Mouse (Mus musculus) thymus, adult 18-20 months (tissue): ENCODE results near the gene H2-Oa.

Experiments
- DNase-seq, 2 experiments: peaks; one replicate each; pipeline ENCODE4 v3.0.0; 2022; ENCODE audit warnings: mixed read lengths in 2 of 2

H2-Oa gene

DNA sequence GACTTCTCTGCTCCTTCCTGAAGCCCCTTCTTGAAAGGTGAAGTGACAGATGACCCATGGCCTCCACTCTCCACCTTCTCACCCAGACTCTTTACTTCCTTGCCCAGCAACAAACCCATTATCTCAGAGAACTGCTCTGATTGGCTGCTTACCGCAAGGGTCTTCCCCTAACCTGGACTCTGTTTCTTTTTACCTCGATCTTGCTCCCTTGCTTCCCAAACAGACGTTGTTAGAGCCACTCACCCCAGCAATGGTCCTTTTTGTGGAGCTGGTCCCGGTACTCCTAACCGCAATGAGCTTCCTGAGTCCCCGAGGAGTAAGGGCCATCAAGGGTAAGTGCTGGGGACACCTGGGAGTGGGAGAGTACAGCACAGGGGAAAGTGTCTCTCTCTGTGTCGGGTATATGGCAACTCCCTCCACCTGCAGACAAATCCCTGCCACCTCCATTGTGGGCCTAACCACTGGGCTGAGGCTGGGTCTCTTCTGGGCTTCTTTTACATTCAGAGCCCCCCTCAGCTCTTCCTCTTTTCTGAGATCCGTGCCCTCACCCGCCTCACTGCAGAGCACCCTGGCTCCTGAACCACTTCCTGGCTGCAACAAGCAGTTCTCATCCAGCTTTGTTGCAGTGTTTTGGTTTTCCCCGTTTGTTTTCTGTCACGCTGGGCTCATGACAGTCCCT lies at the start of gene H2-Oa:
Gene H2-Oa, plus strand, starts transcription at position 144 of the 679 bp plus-strand sequence.
- DNase-seq: peak; percentile 37 to 66

DNA sequence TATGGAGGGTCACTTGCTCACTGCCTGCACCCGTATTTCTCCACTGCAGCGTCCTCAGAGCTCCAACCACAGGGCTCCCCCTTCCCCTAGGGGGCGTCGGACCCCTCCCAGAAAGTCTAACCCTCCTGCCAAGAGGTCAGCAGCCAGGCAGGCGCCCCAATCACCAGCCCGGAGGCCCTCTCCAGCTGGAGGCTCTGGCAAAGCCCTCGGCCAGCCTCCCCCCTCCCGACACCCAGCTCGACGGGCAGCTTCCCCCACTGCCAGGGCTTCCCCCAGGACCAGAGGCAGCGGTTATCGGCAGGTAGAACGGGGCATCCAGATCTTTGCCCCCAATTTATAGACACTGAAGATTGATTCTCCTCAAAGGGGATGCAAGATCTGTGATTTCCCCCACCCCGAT lies 46.2 kb upstream of the H2-Oa start:
- no peak for DNase-seq

DNA sequence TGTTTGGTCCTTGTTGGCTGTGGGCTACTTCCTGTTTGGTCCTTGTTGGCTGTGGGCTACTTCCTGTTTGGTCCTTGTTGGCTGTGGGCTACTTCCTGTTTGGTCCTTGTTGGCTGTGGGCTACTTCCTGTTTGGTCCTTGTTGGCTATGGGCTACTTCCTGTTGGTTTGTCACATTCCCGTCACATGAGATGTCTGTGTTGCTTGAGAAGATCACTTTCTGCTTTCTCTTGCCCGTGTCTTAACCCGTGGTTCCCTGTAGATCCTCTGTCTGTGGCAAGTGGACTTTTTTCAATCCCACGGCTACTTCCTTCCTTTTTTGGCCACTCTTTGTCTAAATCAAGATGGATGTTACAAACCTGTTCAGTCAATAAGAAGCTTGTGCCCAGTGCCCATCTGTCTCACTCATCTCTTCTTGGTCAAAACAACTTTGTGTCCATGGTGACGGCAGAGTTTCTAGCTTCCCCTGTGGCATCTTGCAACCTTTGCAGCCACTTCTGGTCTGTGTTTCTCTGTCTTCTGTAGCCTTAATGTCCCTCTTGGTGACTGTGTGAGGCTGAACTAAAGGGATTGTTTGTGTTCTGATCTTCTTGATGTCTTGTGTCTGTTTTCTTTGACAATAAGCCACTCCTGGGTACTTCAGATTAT lies 44.6 kb upstream of the H2-Oa start:
- DNase-seq: no peak

DNA sequence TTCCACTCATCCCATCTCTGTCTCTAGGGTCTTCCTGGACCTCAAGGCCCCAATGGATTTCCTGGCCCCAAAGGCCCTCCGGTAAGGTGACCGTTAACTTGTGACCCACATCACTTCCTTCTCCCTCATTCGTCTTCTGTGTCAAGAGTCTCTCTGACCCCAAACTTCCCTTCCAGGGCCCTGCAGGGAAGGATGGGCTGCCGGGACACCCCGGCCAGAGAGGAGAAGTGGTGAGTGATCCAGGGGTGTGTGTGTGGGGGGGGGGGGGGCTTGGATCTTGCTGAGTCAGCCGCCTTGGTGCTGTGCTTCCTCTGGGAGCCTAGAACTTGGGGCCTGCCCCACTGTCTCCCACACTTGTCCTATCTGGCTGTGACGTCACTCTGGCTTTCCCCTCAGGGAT lies 34.9 kb upstream of the H2-Oa start:
- DNase-seq: no peak

DNA sequence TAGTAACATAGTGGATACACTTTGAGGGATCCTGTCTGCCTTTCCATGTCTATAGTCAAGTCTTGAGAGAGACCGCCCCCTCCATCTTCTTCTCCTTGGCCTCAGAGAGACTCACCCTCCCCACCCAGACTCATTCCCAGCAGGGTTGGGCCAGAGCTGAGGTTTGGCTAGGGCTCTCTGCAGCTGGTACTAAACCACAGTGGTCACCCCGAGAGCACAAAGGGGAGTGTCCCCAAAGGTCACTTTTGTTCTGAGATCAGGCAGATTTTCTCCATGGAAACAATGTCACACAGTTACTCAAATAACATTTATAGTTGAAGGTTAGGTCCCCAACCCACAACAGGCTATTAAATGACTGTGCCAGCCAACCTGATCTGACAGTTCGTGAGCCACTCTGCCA lies 23.3 kb upstream of the H2-Oa start:
- DNase-seq: no peak

DNA sequence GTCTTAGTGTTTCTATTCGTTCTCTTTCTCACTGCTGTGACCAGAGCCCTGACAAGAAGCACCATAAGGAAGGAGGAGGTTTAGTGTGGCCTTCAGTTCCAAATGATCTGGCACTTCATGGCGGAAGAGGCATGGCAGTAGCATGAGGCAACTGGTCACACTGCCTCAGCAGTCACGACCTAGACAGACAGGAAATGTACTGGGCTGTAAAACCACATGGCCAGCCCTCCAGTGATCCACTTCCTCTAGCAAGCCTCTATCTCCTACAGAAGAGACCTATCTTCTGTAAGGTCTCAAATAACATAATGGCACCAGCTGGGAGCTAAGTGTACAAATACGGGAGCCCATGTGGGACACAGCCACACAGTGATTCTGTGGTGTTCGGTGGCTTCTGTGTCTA lies 20.0 kb upstream of the H2-Oa start:
- DNase-seq: no peak

DNA sequence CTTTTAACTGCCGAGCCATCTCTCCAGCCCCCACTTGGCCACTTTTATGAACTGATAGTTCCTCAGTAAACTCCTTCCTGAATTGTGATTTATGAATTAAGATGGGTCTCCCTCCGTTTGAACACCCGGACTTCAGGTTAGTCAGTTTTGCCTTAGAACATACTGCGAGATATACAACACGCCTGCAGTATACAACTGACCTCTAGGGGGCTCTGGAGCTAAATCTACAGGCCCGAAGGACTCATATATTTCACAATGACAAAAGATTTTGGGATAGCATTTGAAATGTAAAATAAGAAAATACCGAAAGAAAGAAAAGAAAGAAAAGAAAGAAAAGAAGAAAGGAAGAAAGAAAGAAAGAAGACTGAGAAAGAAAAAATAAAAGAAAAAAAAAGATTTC lies 16.9 kb upstream of the H2-Oa start:
- DNase-seq: peak in 1 of 2 experiments; percentile 38

DNA sequence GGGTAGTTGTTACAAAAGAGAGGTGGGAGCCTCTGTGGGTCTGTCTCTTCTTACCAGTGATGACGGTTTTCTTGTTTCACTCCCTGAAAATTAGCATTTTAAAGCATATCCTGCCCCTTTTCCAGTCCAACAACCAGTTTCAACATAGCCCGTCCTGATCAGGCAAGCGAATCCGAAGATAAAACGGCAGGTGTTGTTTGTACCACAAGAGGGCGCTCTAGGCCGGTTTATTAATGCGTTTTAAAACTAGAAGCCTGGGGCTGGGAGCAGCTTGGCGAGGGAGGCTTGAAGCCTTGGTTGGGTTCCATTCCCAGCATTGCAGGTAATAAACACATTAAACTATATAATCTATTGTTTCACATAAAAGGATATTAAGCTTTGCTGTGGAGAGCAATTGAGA lies 14.6 kb upstream of the H2-Oa start:
- peak in 1 of 2 experiments; percentile 34 for DNase-seq

DNA sequence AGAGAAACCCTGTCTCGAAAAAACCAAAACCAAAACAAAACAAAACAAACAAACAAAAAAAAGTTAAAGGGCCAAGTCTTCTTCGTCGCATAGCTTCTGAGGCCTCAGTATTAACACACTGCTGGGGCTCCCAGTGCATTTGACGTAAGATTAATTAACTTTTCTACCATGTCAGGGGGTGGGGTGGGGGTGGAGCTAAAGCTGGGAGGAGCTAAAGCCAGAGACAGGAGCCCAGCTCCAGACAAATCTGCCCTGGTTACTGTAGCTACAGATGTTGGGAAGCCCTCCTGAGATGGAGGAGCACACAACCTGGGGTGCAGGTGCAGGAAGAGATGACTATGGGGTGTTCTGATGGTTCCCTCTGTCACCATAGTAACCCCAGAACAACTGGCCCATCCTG lies 14.0 kb upstream of the H2-Oa start:
- DNase-seq: no peak

DNA sequence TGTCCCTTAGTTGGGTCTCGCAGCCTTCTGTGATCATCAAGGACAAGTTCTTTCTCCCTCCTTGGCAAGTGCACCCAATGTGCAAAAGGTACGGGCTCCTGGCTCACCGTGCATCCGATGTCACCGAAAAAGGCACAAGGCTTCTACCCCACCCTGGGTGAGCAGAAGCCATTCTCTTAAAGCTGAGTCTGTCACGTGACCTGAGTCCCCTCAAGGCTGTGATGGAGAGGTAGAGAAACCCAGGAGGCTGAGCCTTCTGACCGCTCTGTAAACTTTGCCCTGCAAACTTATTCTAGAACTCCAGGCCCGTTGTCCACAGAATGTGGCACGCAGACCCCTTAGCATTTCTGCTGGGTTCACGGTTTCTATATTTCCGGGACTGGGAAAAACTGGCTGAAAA lies 13.1 kb upstream of the H2-Oa start:
- no peak for DNase-seq

DNA sequence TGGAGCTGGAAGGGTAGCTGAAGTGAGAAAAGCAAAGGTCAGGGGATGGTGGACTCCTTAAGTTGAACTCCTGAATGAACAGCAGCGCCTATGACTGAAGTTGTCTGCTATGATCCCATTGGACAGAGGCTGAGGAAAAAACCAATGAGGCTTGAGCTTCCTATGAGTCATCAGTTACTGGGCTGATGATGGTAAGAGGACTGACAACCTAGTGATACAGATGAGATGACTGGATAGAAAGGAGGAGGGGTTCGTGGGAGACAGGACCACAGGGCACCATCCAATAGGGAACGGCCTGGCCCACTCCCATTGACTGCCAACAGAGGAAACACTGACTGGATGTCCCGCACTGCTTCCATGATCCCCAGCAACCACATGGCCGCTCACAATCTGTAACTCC lies 12.5 kb upstream of the H2-Oa start:
- no peak for DNase-seq

DNA sequence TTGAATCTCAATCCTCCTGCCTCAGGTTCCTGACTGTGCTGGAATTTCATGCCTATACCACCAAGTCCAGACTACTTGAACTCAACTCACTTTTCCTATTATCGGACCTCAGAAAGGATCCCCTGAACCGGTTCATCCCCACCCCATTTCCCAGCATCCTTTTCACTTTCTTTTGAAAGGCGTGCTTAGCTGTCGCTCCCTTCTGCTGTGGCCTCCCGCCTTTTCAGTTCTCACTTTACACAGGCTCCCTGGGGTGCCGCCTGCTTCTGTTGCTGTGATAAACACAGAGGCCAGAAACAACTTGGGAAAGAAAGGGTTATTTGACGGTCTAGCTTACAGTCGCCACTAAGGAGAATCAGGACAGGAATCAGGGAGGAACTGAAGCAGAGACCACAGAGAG lies 9.0 kb upstream of the H2-Oa start:
- no peak for DNase-seq

DNA sequence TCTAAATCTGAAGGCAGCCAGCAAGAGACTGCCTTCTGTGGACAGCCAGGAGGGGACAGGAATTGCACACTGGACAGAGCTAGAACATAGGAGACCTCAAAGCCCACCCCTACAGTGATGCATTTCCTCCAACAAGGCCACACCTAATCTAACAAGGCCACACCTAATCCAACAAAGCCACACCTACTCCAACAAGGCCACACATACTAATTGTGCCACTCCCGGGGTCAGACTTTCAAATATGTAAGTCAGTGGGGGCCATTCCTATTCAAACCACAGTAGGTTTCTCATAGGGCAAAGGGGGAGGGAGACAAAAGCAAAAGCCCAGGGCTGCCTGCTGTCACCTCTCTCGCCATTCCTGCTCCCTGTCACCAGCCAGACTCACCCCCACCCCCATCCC lies 4.8 kb upstream of the H2-Oa start:
- no peak for DNase-seq

DNA sequence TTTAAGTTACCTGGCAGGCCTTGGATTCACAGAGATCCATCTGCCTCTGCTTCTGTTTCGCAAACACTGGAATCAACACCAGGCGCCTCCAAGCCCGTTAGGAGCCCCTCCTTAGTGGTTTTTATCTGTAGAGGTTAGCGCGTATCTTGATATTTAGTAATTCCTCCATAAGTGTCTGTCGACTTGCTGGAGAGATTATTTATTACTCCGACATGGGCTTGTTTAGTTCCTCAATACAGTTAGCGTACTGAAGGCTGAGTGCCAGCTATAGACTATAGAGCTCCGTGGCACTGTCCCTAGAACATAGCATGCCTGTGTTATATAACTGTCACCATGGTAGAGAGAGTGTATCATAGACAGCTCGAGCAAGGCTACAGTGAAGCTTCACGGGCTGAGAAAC lies 4.0 kb upstream of the H2-Oa start:
- no peak for DNase-seq

DNA sequence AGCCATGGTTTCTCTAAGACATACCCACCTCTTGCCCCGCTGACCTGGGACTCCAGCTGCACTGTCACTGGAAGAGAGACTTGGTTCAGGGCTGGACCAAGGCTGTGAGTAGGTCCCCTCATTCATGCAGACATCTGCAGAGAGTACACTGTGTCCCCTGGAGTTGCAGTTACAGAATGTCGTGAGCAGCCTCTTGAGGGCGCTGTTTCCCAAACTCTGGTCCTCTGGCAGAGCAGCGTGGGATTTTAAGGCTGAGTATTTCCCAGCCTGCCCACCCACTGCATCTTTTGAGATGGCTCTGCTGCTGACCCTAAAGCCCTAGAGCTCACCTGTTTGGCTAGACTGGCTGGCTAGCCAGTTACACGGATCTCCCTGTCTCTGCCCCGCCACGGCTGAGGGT lies 1.2 kb upstream of the H2-Oa start:
- DNase-seq: peak; percentile 24 to 39

DNA sequence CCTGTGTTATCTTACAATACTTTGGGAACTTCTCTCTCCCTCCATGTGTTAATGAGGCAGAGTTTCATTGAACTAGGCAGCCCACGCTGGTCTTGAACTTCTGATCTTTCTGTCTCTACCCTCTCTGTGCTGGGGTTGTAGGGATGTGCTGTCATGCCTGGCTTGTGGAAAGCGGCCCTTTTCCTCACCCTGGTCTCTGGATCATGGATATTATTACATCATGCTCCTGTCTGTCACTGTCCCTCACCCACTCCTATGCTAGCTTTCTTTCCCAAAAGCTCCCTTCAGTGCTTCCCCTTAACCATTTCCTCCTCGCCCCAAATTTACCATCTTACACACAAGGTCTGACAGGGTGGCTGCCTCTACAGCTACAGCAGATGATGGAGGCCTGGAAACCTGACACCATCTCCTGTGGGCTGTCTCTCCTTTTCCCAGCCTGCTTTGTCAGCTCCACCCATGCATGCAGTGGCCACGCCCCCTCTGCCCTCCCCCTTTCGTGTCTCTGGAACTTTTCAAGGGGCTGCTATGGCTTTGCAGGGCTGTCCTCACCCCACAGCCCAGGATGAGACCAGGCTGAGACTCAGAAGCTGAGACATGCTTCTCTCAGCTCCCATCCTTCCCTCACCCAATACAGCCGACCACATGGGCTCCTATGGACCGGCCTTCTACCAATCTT lies 1.2 kb downstream of the H2-Oa start:
- peak; percentile 36 to 60 for DNase-seq

DNA sequence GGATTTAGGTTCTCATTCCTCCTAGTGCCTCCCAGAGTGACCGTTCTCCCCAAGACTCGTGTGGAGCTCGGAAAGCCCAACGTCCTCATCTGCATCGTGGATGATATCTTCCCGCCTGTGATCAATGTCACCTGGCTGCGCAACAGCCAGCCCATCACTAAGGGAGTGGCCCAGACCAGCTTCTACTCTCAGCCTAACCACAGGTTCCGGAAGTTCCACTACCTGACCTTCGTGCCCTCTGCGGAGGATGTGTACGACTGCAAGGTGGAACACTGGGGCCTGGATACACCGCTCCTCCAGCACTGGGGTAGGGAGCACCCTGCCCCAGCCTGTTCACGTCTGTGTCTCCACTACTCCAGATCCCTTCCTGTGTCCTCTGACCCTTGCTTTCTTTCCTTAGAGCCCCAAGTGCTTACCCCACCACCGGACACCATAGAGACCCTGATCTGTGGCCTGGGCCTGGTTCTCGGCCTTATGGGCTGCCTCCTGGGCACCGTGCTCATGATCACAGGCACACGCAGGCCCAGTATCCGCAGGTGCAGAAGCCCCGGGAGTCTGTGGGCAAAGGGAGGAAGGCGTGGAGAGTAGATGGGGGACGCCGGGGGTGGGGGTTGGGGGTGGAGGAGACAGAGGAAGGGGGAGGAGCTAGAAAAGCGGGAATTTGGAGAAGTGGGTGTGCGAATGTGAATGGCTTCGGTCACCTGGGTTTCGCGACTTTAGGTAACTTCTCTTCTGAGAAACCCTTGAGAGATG lies 2.3 kb downstream of the H2-Oa start:
- peak; percentile 40 to 50 for DNase-seq

DNA sequence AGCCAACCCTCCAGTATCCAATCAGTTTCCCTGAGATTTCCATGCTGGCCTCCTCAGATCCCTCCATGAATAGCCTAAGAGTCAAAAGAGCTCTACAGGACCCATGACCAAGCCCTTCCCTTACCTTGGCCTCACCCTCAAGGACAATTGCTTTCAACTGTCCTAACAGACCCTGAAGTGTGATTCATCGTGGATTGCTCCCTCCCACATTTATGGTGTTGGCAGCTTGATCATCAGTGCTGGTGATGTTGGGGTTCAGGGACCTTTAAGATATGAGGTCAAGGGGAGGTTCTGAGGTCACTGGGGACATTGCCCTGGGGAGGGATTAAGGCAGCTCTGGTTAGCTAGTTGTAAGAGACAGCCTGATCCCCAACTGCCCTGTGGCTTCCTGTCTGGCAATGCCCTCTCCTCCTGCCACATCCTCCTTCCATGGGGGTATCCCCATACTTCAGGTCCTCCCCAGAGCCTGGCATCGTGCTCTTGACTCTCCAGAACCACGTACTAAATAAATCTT lies 4.4 kb downstream of the H2-Oa start:
- no peak for DNase-seq

DNA sequence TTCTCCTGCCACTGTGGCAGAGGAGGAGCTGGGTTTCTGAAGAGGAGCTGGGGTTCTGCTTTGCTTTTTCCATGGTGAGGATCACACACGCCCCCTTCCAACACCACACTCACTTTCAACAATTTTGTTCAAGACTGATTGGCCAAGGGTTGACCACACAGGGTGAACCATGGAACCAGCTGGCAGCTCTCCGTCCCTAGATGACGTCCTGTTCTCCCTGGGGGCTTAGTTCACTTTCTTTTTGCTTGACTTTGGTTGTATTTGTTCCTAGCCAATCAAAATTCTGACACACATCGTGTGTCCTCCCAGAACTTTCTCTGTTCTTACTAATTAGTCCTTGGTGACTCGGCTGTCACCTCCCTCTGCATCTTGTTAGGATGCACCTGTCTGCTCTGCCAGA lies 5.1 kb downstream of the H2-Oa start:
- no peak for DNase-seq

DNA sequence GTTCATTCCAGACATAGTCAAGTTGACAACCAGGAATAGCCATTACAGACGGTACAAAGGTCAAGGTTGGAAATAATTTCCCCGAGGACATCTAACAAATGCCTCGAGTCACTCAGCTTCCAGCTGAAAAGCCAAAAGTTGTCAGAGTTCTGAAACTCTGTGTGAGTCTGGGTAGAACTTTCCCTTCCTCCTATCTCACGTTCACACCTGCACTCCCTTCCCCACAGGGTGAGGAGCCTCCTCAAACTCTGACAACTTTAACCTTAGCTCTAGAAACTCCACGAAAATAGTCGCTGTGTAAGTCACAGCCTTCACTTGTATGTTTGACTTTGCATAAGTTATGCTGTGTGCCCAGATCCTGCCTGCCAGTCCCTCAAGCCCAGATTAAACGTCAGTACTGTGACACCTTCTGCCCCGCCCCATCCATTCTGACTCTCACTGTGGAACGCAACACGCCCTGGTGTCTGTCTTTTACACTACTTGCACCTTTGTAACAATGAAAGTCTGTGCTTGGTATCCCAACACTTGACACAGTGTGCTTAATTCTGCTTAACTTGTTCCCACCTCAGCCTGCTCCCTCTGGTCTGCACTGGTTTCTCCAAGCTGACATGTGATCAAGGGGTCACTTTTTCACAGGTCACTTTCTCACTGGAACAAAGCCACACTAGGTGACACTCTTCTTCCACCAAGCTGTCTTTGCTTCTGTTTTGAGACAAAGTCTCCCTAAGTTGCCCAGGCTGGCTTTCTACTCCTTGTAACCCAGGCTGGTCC lies 6.8 kb downstream of the H2-Oa start:
- DNase-seq: no peak

DNA sequence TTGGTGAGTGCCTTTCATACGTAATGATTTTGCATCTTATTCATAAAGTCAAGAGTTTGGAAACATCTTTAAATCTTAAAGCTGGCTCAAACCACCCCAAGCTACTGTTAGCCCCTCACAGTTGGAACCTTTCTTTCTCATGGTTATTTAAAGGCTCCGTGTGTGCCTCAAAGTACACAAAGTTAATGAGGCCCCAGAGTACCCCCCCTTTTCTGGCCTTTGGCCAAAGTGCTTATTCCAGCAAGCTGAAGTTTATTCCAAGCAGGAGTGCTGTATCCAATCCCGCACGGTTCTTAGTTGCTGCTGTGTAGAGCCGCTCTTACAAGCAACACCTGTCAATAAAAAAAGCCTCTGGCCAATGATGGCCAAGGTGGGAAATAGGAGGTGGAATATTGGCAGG lies 7.4 kb downstream of the H2-Oa start:
- DNase-seq: no peak

DNA sequence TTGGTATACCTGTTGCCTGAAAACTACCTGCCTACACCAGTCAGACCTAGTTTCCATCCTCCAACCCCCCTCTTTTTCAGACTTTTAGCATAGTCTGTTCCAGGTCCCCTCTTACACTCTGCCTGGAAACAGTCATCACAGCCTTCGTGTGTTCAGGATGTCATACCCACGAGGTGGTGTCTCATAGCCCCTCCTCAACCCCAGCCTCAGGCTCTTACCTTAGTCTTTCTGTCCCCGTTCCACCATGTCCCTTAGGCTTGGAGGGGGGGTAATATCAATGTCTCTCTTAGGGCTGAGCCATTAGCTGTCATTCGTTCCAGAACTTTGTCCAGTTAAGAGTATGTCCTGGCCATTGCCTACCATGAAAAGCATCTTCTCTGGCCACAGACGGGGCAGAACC lies 9.0 kb downstream of the H2-Oa start:
- DNase-seq: no peak

DNA sequence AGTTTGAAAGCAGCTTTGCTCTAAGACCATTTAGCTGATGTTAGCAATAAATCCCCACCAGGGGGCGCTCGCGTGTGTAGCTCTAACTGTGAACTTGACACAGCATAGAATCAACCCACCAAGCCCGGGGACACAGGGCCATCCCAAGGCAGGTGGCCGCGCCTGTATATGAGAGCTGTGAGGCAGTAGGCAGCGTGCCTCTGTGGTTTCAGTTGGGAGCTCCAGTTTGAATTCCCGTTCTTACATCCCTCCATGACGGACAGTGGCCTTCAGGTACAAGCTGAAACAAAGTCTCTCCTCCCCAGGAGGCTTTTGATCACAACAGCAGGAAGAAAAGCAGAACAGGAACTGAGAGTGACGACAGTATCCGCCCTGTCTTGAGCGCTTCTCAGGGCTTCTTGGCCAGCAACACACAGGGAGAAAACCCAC lies 9.5 kb downstream of the H2-Oa start:
- DNase-seq: peak; percentile 86 to 91
